Mouse (Mus musculus) lung, postnatal 36 days (tissue): ENCODE measurements at regions not wholly inside any gene's neighbourhood (a gene's known extent, or its start where the extent isn't known, plus 50 kb on each side); places are given as distances from the start of the nearest gene placed in this dataset.

Source experiments
- DNase-seq: peaks from one replicate; pipeline ENCODE4 v3.0.0; 2022; ENCODE audit warnings: mixed read lengths

DNA sequence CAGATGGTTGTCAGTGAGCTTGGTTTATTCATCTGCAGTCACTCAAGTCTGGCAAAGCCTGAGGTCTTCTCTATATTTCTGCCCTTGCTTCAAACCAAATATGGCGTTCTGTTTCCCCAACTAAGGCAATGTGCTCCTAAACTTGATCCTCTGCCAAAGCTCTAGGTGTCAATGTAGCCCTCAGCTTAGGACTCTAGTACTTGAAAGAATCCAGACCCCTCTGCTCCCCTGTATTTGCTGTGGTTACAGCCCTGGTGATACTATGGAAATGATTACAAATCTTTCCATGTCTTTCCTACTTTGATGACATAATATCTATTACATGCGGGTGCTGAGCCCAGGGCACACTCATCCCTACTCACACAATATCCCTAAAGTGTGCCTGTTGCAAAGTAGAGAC is 672.9 kb upstream of the Tbl1xr1 start:
- DNase-seq, result no peak

- DNase-seq, result no peak
Observed at GRCm38 (mm10) chr3:21404058-21404457, 672.4 kb upstream of the Tbl1xr1 start.

- DNase-seq, result no peak
Observed at GRCm38 (mm10) chr3:21407077-21407476, 669.4 kb upstream of the Tbl1xr1 start.

- DNase-seq, result no peak
Observed at GRCm38 (mm10) chr3:21412010-21412409, 664.4 kb upstream of the Tbl1xr1 start.

DNA sequence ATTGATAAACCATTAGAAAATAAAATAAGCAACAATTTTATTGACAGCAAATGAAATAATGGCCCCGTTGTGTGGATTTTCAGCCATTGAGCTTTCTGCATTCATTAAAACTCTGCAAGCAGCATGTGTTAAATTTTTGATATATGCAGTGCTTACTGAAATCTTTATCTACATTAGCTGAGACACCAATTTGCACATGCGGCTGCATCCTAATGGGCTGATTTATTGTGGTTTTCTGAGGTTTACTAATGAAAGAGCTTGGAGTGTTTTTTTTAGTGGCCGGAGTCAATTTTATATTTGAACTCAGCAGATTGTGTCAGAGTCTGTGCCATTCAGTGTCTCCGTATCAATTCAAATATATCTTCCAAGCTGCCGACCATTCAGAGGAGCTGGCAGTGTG is 653.3 kb upstream of the Tbl1xr1 start:
- no peak for DNase-seq

DNA sequence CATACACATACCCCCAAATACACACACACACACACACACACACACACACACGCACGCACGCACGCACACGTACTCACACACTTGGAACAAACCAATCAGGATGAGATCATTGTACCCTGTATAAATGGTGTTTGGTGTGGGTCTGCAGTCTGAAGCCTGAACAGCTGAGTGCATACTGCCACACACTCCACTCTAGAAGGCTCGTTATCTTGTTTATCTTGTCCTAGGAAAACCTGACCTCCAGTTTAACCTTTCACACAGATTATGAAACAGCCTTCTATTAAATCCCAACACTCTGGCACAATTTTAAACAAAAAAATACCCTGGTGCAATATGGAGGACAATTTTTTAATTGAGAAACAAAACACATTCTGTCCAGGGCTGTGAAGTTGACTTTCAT is 649.9 kb upstream of the Tbl1xr1 start:
- DNase-seq, result peak; percentile 13

DNA sequence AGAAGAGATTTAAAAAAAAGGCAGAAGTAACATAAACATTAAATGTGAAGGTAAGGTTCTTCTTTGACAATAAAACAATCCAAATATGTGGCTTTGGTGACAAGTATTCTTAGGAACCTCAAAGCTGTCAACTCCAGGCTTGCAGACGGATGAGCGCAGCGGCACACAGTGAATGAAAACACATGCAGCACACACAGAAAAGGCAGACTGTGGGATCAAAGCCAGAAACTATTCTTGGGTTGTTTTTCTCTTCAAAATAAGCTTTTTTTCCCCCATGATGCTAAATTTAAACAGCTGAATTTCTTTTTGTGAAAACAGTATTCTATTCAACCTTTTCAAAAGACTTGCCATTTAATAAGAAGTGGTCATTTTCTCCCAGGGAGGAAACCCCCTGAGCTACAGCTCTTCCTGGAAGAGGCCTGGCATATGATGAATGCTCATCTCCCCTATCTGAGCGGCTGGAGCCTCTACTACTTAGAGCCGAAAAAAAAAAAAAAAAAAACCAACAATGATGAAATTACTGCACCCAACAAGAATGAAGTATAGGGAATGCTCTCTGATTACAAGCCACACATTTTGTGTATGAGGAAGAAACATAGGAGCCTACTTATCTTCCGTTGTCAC is 648.9 kb upstream of the Tbl1xr1 start:
- DNase-seq, result peak; percentile 14

- no peak for DNase-seq
Observed at GRCm38 (mm10) chr3:21428120-21428519, 648.3 kb upstream of the Tbl1xr1 start.

- DNase-seq, result peak; percentile 28
Observed at GRCm38 (mm10) chr3:21464245-21464644, 612.2 kb upstream of the Tbl1xr1 start.

DNA sequence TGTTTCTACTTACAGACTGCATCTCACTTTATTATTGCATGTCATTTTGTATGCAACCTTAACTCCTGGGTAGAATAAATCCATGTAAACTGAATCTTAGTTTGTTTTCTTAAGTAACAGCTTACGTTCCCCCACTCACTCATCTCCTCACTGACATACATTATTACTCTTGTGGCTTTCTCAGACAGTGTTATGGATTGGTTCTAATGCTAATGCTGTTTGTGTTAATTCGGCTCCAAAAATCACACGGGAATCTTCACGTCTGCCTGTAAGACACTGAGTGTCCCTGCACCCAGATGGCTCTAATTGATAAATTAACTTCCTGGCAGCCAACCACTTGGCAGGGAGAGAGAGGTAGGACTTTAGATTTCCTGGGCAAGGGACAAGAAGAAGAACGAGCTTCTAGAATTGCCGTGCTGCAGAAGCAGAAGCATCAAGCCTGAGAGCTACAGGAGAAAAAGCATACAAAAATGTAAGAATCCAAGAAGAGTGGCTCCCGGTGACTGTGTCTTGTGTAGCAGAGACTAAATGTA is 610.3 kb upstream of the Tbl1xr1 start:
- DNase-seq, result peak; percentile 34

- no peak for DNase-seq
Observed at GRCm38 (mm10) chr3:21477366-21477765, 599.1 kb upstream of the Tbl1xr1 start.

- peak; percentile 72 for DNase-seq
Observed at GRCm38 (mm10) chr3:21479021-21479795, 597.2 kb upstream of the Tbl1xr1 start.

GRCm38 (mm10) chr3:21479846-21480245 is 596.6 kb upstream of the Tbl1xr1 start:
- no peak for DNase-seq

DNA sequence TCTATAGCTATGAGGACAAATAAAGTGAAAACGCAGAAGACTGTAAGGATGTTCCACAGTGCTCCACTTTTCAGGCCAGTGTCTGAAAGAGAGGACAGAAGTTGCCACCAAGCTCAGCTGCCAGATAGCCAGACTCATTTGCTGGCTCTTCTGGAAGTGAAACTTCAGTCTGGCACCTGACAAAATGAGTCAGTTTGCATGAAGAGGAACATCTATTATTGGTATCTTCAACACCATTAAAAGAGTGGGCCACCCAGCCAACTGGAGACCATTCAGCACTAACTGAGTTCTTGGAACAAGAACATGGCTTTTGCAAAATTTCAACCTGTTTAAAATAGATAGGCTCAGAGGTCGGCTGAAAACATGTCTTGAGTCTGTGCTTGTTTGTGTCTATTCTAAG is 592.4 kb upstream of the Tbl1xr1 start:
- DNase-seq, result no peak

DNA sequence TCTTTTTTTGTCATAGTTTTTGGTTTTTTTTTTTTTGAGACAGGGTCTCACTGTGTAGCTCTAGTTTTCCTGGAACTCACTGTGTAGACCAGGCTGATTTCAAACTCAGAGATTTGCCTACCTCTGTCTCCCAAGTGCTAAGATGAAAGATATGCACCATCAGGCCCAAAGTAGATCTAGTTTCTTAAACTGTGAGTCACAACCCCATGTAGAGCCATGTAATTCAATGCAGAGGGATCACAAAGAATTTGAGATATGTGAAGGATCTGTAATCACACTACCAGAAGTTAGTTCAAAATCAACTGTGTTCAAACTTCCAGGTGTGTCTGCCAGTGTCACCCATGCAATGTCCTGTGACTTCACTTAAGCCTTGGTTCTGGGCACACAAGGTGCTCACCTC is 591.0 kb upstream of the Tbl1xr1 start:
- no peak for DNase-seq

- DNase-seq, result no peak
Observed at GRCm38 (mm10) chr3:21489547-21489946, 586.9 kb upstream of the Tbl1xr1 start.

DNA sequence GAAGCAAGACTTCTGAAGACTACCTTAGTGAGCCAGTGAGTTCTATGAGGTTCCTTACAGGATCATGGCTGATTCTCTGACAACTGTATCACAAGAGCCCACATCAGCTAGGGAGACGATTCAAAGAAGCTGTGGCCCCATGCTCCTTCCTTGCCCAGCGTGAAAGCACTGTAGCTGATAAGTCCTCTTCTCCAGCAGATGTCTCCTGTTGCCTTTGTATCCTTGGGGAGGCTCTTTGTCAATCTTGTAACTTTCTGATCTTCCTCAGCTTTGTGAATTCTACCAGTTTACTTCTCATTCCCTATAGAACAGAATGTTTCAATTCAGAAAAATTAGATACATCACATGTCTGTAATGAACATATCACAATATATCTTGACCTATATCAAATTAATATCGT is 584.0 kb upstream of the Tbl1xr1 start:
- no peak for DNase-seq

GRCm38 (mm10) chr3:21493384-21493783 is 583.1 kb upstream of the Tbl1xr1 start:
- no peak for DNase-seq

DNA sequence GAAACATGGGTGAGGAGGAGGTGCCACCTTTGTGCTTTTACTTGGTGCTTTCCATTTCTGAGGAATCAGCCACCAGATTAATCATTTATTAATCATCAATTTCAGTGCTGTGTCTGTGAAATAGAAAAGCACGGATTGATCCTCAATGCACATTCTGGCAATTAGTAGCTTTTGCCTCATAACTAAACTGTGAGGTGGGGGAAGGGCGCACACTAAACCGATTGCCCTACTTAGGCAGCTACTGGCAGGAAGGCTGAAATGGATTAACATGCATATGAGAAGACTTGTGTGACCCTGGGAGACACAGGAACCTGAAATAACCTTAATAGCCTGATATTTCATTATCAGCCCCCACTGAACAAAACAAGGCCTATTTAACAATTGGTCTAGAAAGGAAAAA is 581.5 kb upstream of the Tbl1xr1 start:
- no peak for DNase-seq

GRCm38 (mm10) chr3:21495651-21496050 is 580.8 kb upstream of the Tbl1xr1 start:
- DNase-seq, result no peak

- DNase-seq, result no peak
Observed at GRCm38 (mm10) chr3:21496166-21496565, 580.3 kb upstream of the Tbl1xr1 start.

DNA sequence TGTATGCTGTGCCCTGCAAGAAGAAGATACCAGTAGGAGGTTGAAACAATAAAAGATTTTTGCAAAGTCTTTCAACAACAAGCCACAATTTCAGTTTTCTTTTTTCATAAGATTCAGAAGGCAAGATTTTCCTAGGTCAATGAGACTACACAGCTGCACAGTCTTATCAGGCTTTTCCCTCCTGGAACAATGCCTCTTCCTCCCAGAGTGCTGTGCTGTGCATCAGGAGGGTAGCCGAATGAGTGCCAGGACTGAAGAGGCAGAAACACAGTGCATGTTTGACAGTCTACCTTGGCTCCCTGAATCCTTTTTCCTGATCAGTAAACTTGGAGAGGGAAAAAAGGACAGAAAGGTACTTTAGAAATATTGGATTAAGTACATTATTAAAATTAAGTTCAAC is 579.4 kb upstream of the Tbl1xr1 start:
- DNase-seq, result peak; percentile 23

- no peak for DNase-seq
Observed at GRCm38 (mm10) chr3:21507655-21508054, 568.8 kb upstream of the Tbl1xr1 start.

DNA sequence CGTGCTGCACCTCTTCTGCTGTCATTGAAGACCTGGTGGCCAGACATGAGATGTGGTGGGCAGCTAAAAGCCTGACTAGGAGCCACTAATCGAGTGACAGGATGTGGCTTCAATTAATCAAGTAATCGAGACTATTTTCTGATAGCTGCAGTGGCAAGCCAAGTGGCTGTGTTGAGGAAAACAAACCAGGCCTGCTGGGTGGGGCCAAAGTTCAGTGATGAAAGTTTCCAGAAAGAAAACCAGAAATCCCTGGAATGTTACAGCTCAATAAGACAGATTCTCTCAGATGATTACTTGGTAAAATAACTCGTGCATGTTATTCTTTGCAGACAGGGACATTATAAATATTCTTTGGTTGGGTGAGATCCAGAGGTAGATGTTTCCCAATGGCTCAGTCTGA is 564.4 kb upstream of the Tbl1xr1 start:
- no peak for DNase-seq
